31 mouse cellular contexts compared by ENCODE assay signal in the genomic region with DNA sequence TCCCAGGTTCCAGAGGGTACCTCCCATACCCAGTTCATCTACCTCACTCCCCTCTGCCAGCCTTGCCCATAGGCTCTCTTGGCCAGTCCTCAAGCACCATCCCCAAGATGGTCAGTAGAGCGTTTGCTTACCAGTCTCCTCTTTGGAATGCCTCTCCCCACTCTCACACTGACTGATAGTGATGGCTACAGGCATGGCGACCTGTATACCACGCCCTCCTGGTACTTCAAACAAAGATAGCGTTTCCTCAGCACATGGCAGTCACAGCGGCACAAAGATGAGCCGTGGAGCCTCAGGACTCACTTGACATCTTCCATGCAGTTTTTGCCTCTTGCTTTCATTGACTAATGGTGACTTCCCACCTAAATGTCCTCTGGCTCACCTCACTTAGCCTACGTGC. TPM values are rescaled to one million over a fixed set of nuclear protein-coding genes. Genes with fewer than 3 reads are reported as not detected.
DNase-seq lines count a peak whose midpoint lies in the region; ATAC-seq and TF ChIP-seq lines count a peak whose summit lies in the region.
"Had no signal": no experiment of that assay in that cellular context is flagged by ENCODE, and none has a peak within 500 bp of the region (broad histone marks: within the 10 kb centered on the region; RNA-seq: fewer than 3 reads in every experiment).

No protein-coding gene starts in this region.

- no peak for TF ChIP-seq CTCF in liver, embryonic 14.5 days (IDR thresholded peaks at IDR 0.05; ENCODE audit: low read depth)
- no peak for TF ChIP-seq CTCF in liver, postnatal 0 days (IDR thresholded peaks at IDR 0.05; ENCODE audit: low read depth)

- DNase-seq in liver, embryonic 11.5 days (ENCODE audit: low spot score) = no peak
- no peak for DNase-seq in liver, embryonic 14.5 days (ENCODE audit: low read depth in 3 of 3, low spot score in 3 of 3)
- no peak for DNase-seq in liver, postnatal 0 days
- no peak for DNase-seq in hindbrain, embryonic 11.5 days (ENCODE audit: low spot score)
- no peak for DNase-seq in gastrocnemius, adult 18-20 months (ENCODE audit: low spot score)
- DNase-seq in thymus, adult 18-20 months = no peak
- DNase-seq: adrenal gland, postnatal 10 days; adrenal gland, postnatal 36 days; cerebellum, adult 18-20 months; cerebellum, adult 9-10 months; cerebellum, postnatal 14 days; gastrocnemius, postnatal 25 days; heart, adult 18-20 months; heart, postnatal 10 days; heart, postnatal 36 days had no signal

- 0 out of 2 replicates have a peak, but pooled peaks have one; percentile 9 for TF ChIP-seq EP300 in liver, embryonic 14.5 days (IDR thresholded peaks at IDR 0.05; ENCODE audit: low read depth)
- no peak for TF ChIP-seq EP300 in liver, postnatal 0 days (IDR thresholded peaks at IDR 0.05; ENCODE audit: low read depth)

- H3K9me3 ChIP-seq in liver, embryonic 11.5 days (ENCODE audit: control insufficient read depth, low read length) = no peaks in the 10 kb centered on the region
- no peaks in the 10 kb centered on the region for H3K9me3 ChIP-seq in liver, embryonic 14.5 days (ENCODE audit: control insufficient read depth, low read length)
- H3K9me3 ChIP-seq in liver, postnatal 0 days (ENCODE audit: low read length) = no peaks in the 10 kb centered on the region
- no peaks in the 10 kb centered on the region for H3K9me3 ChIP-seq in hindbrain, embryonic 11.5 days (ENCODE audit: control insufficient read depth, low read length)
- no peaks in the 10 kb centered on the region for H3K9me3 ChIP-seq in kidney, embryonic 14.5 days (ENCODE audit: control insufficient read depth, low read length)
- H3K9me3 ChIP-seq: forebrain, embryonic 12.5 days; heart, embryonic 12.5 days; heart, embryonic 15.5 days; hindbrain, embryonic 10.5 days had no signal

- no peaks in the 10 kb centered on the region for H3K27me3 ChIP-seq in liver, embryonic 11.5 days (replicated peaks; ENCODE audit: control insufficient read depth, insufficient read depth, low read length)
- H3K27me3 ChIP-seq in liver, embryonic 14.5 days (ENCODE audit: control insufficient read depth, insufficient read depth, low read length) = no peaks in the 10 kb centered on the region
- H3K27me3 ChIP-seq in liver, postnatal 0 days (ENCODE audit: insufficient read depth, low read length) = no peaks in the 10 kb centered on the region
- H3K27me3 ChIP-seq in hindbrain, embryonic 11.5 days (ENCODE audit: control insufficient read depth, insufficient read depth, low read length) = no peaks in the 10 kb centered on the region
- H3K27me3 ChIP-seq in kidney, embryonic 14.5 days (ENCODE audit: control insufficient read depth, insufficient read depth, low read length) = no peaks in the 10 kb centered on the region
- H3K27me3 ChIP-seq: forebrain, embryonic 12.5 days; heart, embryonic 12.5 days; heart, embryonic 15.5 days had no signal

- H3K9ac ChIP-seq in liver, embryonic 11.5 days (ENCODE audit: low read depth, low read length) = no peak overlapping the region
- peak overlapping the region; percentile 46 for H3K9ac ChIP-seq in liver, embryonic 14.5 days (replicated peaks)
- no peak overlapping the region for H3K9ac ChIP-seq in liver, postnatal 0 days (replicated peaks)
- H3K9ac ChIP-seq in hindbrain, embryonic 11.5 days (ENCODE audit: low read depth, low read length) = no peak overlapping the region
- no peak overlapping the region for H3K9ac ChIP-seq in kidney, embryonic 14.5 days (ENCODE audit: low read depth, low read length)
- H3K9ac ChIP-seq: forebrain, embryonic 12.5 days; heart, embryonic 12.5 days; heart, embryonic 15.5 days; hindbrain, embryonic 14.5 days had no signal

- 67% methylated on average over 7 of the region's 7 CpGs for WGBS in liver, embryonic 11.5 days
- 41% methylated on average over 7 of the region's 7 CpGs for WGBS in liver, embryonic 14.5 days (ENCODE audit: insufficient replicate concordance)
- WGBS in liver, postnatal 0 days (ENCODE audit: insufficient replicate concordance) = 69% methylated on average over 7 of the region's 7 CpGs
- WGBS in hindbrain, embryonic 11.5 days = 92% methylated on average over 7 of the region's 7 CpGs
- 90% methylated on average over 7 of the region's 7 CpGs for WGBS in kidney, embryonic 14.5 days

- peak; percentile 71 for ATAC-seq in erythroid progenitor cell, adult 5-6 weeks (replicated peaks; ENCODE audit: low FRiP score, poor library complexity, severe bottlenecking)
- ATAC-seq in liver, embryonic 11.5 days (replicated peaks; ENCODE audit: low FRiP score) = peak; percentile 61
- peak; percentile 69 for ATAC-seq in liver, embryonic 14.5 days (ENCODE audit: insufficient read depth)
- ATAC-seq in liver, postnatal 0 days = peak; percentile 43
- ATAC-seq in hindbrain, embryonic 11.5 days (ENCODE audit: low FRiP score) = no peak
- no peak for ATAC-seq in kidney, embryonic 14.5 days (ENCODE audit: low FRiP score, low TSS enrichment)
- ATAC-seq: CD4-positive, CD25-positive, alpha-beta regulatory T cell, adult 4 months; forebrain, embryonic 16.5 days; hindbrain, postnatal 0 days had no signal

- no peak overlapping the region for H3K4me2 ChIP-seq in liver, embryonic 11.5 days
- H3K4me2 ChIP-seq in liver, embryonic 14.5 days (ENCODE audit: low read depth) = peak overlapping the region; percentile 57
- peak overlapping the region; percentile 18; the same call in 1 of the 2 replicates for H3K4me2 ChIP-seq in liver, postnatal 0 days (ENCODE audit: low read depth, low read length)
- H3K4me2 ChIP-seq in hindbrain, embryonic 11.5 days (replicated peaks; ENCODE audit: low read depth, low read length) = no peak overlapping the region
- H3K4me2 ChIP-seq in kidney, embryonic 14.5 days (replicated peaks; ENCODE audit: low read depth, low read length) = no peak overlapping the region
- H3K4me2 ChIP-seq: forebrain, embryonic 12.5 days; heart, embryonic 12.5 days; heart, embryonic 15.5 days; hindbrain, embryonic 14.5 days had no signal

- H3K4me3 ChIP-seq in liver, embryonic 11.5 days (ENCODE audit: low read depth, low read length) = no peak overlapping the region
- peak overlapping the region in 1 of 2 experiments; percentile 7; a peak in 1 of 4 replicates for H3K4me3 ChIP-seq in liver, embryonic 14.5 days (ENCODE audit: insufficient read depth in 1 of 2, low read depth in 2 of 2, low read length in 2 of 2)
- H3K4me3 ChIP-seq in liver, postnatal 0 days (ENCODE audit: low read depth, low read length) = no peak overlapping the region
- no peak overlapping the region for H3K4me3 ChIP-seq in hindbrain, embryonic 11.5 days (ENCODE audit: low read depth, low read length)
- no peak overlapping the region for H3K4me3 ChIP-seq in kidney, embryonic 14.5 days (ENCODE audit: low read length)
- H3K4me3 ChIP-seq: forebrain, embryonic 12.5 days; heart, embryonic 12.5 days; heart, embryonic 15.5 days; hindbrain, embryonic 10.5 days had no signal

- H3K36me3 ChIP-seq in liver, embryonic 11.5 days (ENCODE audit: control insufficient read depth, insufficient read depth, low read length) = peaks cover 32% of the 10 kb centered on the region
- H3K36me3 ChIP-seq in liver, embryonic 14.5 days (replicated peaks; ENCODE audit: control insufficient read depth, insufficient read depth, low read depth) = peaks cover 17% of the 10 kb centered on the region
- peaks cover 83% of the 10 kb centered on the region for H3K36me3 ChIP-seq in liver, postnatal 0 days (replicated peaks; ENCODE audit: insufficient read depth, low read length)
- peaks cover 11% of the 10 kb centered on the region for H3K36me3 ChIP-seq in hindbrain, embryonic 11.5 days (ENCODE audit: control insufficient read depth, insufficient read depth, low read length)
- peaks cover 82% of the 10 kb centered on the region for H3K36me3 ChIP-seq in kidney, embryonic 14.5 days (ENCODE audit: control insufficient read depth, insufficient read depth, low read length)

- peak overlapping the region; percentile 80 for H3K27ac ChIP-seq in liver, embryonic 11.5 days (ENCODE audit: low read depth, low read length)
- H3K27ac ChIP-seq in liver, embryonic 14.5 days = peak overlapping the region; percentile 79
- H3K27ac ChIP-seq in liver, postnatal 0 days (ENCODE audit: low read depth) = no peak overlapping the region
- H3K27ac ChIP-seq in hindbrain, embryonic 11.5 days (ENCODE audit: low read depth, low read length) = no peak overlapping the region
- H3K27ac ChIP-seq in kidney, embryonic 14.5 days (ENCODE audit: low read depth, low read length) = no peak overlapping the region
- H3K27ac ChIP-seq: forebrain, embryonic 12.5 days; heart, embryonic 15.5 days; hindbrain, embryonic 10.5 days; hindbrain, embryonic 14.5 days; hindbrain, postnatal 0 days had no signal

- H3K4me1 ChIP-seq in liver, embryonic 11.5 days (replicated peaks; ENCODE audit: control insufficient read depth, insufficient read depth, low read length) = peaks cover 60% of the 10 kb centered on the region
- peaks cover 53 to 81% of the 10 kb centered on the region in 2 experiments for H3K4me1 ChIP-seq in liver, embryonic 14.5 days (replicated peaks; ENCODE audit: control insufficient read depth in 2 of 2, insufficient read depth in 2 of 2, low read length in 1 of 2)
- H3K4me1 ChIP-seq in liver, postnatal 0 days (ENCODE audit: insufficient read depth) = peaks cover 30% of the 10 kb centered on the region
- H3K4me1 ChIP-seq in hindbrain, embryonic 11.5 days (replicated peaks; ENCODE audit: control insufficient read depth, insufficient read depth, low read length) = no peaks in the 10 kb centered on the region
- no peaks in the 10 kb centered on the region for H3K4me1 ChIP-seq in kidney, embryonic 14.5 days (ENCODE audit: control insufficient read depth, insufficient read depth, low read length)
- H3K4me1 ChIP-seq: forebrain, embryonic 12.5 days; hindbrain, embryonic 10.5 days had no signal

RNA-seq across cellular contexts. Expression of a gene that starts 16.0 kb away (rescaled TPM):
- total RNA-seq in erythroid progenitor cell, adult 5-6 weeks (2015; ENCODE audit: low replicate concordance) = not detected in 2 replicates
- 0.98 and 2.7 TPM in 2 replicates for total RNA-seq in erythroid progenitor cell, adult 5-6 weeks (2017; ENCODE audit: low replicate concordance)
- polyA plus RNA-seq in liver, embryonic 11.5 days (2014; fragmentation: Nextera tagmentation; extraction: Ambion mirVana) = 2.9 and 3.6 TPM in 2 replicates
- 2.3 and 4.0 TPM in 2 replicates for polyA plus RNA-seq in liver, embryonic 14.5 days (2012; rRNA removed)
- 6.2 and 6.4 TPM in 2 replicates for polyA plus RNA-seq in liver, embryonic 14.5 days (2014; fragmentation: Nextera tagmentation; extraction: Ambion mirVana)
- 1.5 and 1.6 TPM in 2 replicates for polyA plus RNA-seq in liver, postnatal 0 days (2015; fragmentation: Nextera tagmentation; extraction: Ambion mirVana)
- 44.3 and 44.8 TPM in 2 replicates for polyA plus RNA-seq in hindbrain, embryonic 11.5 days (2014; fragmentation: Nextera tagmentation; extraction: Ambion mirVana)
- 0.77 and 0.86 TPM in 2 replicates for polyA plus RNA-seq in kidney, embryonic 14.5 days (2014; fragmentation: Nextera tagmentation; extraction: Ambion mirVana)
- under 1 TPM; 0.74 to 0.87 TPM for total RNA-seq in gastrocnemius, adult 18-20 months (2021)

RNA-seq across cellular contexts. Expression of a gene that starts 36.0 kb away (rescaled TPM):
- total RNA-seq in erythroid progenitor cell, adult 5-6 weeks (2015; ENCODE audit: low replicate concordance) = 10.1 and 21.8 TPM in 2 replicates
- 3.1 and 9.2 TPM in 2 replicates for total RNA-seq in erythroid progenitor cell, adult 5-6 weeks (2017; ENCODE audit: low replicate concordance)
- 94.3 and 103 TPM in 2 replicates for polyA plus RNA-seq in liver, embryonic 11.5 days (2014; fragmentation: Nextera tagmentation; extraction: Ambion mirVana)
- polyA plus RNA-seq in liver, embryonic 14.5 days (2012; rRNA removed) = 55.1 and 63.6 TPM in 2 replicates
- polyA plus RNA-seq in liver, embryonic 14.5 days (2014; fragmentation: Nextera tagmentation; extraction: Ambion mirVana) = 27.7 and 30.4 TPM in 2 replicates
- 19.6 and 23.5 TPM in 2 replicates for polyA plus RNA-seq in liver, postnatal 0 days (2015; fragmentation: Nextera tagmentation; extraction: Ambion mirVana)
- 31.8 and 34.6 TPM in 2 replicates for polyA plus RNA-seq in hindbrain, embryonic 11.5 days (2014; fragmentation: Nextera tagmentation; extraction: Ambion mirVana)
- 30.6 and 48.9 TPM in 2 replicates for polyA plus RNA-seq in kidney, embryonic 14.5 days (2014; fragmentation: Nextera tagmentation; extraction: Ambion mirVana)
- total RNA-seq in gastrocnemius, adult 18-20 months (2021) = 10 to 100 TPM; 62.9 to 64.4 TPM

RNA-seq across cellular contexts. Expression of a gene that starts 43.2 kb away (rescaled TPM):
- total RNA-seq in erythroid progenitor cell, adult 5-6 weeks (2015; ENCODE audit: low replicate concordance) = 18.7 and 30.6 TPM in 2 replicates
- 9.8 and 31.8 TPM in 2 replicates for total RNA-seq in erythroid progenitor cell, adult 5-6 weeks (2017; ENCODE audit: low replicate concordance)
- polyA plus RNA-seq in liver, embryonic 11.5 days (2014; fragmentation: Nextera tagmentation; extraction: Ambion mirVana) = 74.5 and 82.1 TPM in 2 replicates
- polyA plus RNA-seq in liver, embryonic 14.5 days (2012; rRNA removed) = 33.1 and 36.8 TPM in 2 replicates
- 39.0 and 39.4 TPM in 2 replicates for polyA plus RNA-seq in liver, embryonic 14.5 days (2014; fragmentation: Nextera tagmentation; extraction: Ambion mirVana)
- 33.9 and 34.9 TPM in 2 replicates for polyA plus RNA-seq in liver, postnatal 0 days (2015; fragmentation: Nextera tagmentation; extraction: Ambion mirVana)
- 88.2 and 88.4 TPM in 2 replicates for polyA plus RNA-seq in hindbrain, embryonic 11.5 days (2014; fragmentation: Nextera tagmentation; extraction: Ambion mirVana)
- polyA plus RNA-seq in kidney, embryonic 14.5 days (2014; fragmentation: Nextera tagmentation; extraction: Ambion mirVana) = 86.4 and 94.4 TPM in 2 replicates
- total RNA-seq in gastrocnemius, adult 18-20 months (2021) = 10 to 100 TPM; 21.9 to 26.8 TPM

RNA-seq across cellular contexts. Expression of a gene that starts 48.6 kb away (rescaled TPM):
- total RNA-seq in erythroid progenitor cell, adult 5-6 weeks (2015; ENCODE audit: low replicate concordance) = not detected in 2 replicates
- total RNA-seq in erythroid progenitor cell, adult 5-6 weeks (2017; ENCODE audit: low replicate concordance) = not detected in 2 replicates
- not detected in 2 replicates for polyA plus RNA-seq in liver, embryonic 11.5 days (2014; fragmentation: Nextera tagmentation; extraction: Ambion mirVana)
- not detected in 2 replicates for polyA plus RNA-seq in liver, embryonic 14.5 days (2012; rRNA removed)
- not detected in 2 replicates for polyA plus RNA-seq in liver, embryonic 14.5 days (2014; fragmentation: Nextera tagmentation; extraction: Ambion mirVana)
- not detected in 2 replicates for polyA plus RNA-seq in liver, postnatal 0 days (2015; fragmentation: Nextera tagmentation; extraction: Ambion mirVana)
- not detected in 2 replicates for polyA plus RNA-seq in hindbrain, embryonic 11.5 days (2014; fragmentation: Nextera tagmentation; extraction: Ambion mirVana)
- not detected in 2 replicates for polyA plus RNA-seq in kidney, embryonic 14.5 days (2014; fragmentation: Nextera tagmentation; extraction: Ambion mirVana)
- not detected for total RNA-seq in gastrocnemius, adult 18-20 months (2021)
- total RNA-seq: adrenal gland, adult 18-20 months; adrenal gland, postnatal 10 days; adrenal gland, postnatal 36 days; gastrocnemius, adult 8-10 months; gastrocnemius, postnatal 25 days; heart, adult 18-20 months; heart, postnatal 10 days; heart, postnatal 36 days; hindbrain, postnatal 0 days; MEL had no signal
- polyA plus RNA-seq: C2C12; CD4-positive, CD25-positive, alpha-beta regulatory T cell, adult 4 months; embryonic facial prominence, embryonic 11.5 days; embryonic facial prominence, embryonic 14.5 days; forebrain, embryonic 12.5 days; forebrain, embryonic 16.5 days; heart, embryonic 12.5 days; heart, embryonic 15.5 days; hindbrain, embryonic 10.5 days; hindbrain, embryonic 14.5 days; hindbrain, postnatal 0 days had no signal

Comparison
In these comparisons a context has a peak if more than half of its experiments do, and no peak if none do; other contexts are left out.
1. H3K27ac ChIP-seq: peak in liver, embryonic 11.5 days (single experiment) and liver, embryonic 14.5 days (single experiment); none in liver, postnatal 0 days (single experiment), hindbrain, embryonic 11.5 days (single experiment) and kidney, embryonic 14.5 days (single experiment).
2. H3K4me2 ChIP-seq: peak in liver, embryonic 14.5 days (single experiment) and liver, postnatal 0 days (single experiment); none in liver, embryonic 11.5 days (single experiment), hindbrain, embryonic 11.5 days (single experiment) and kidney, embryonic 14.5 days (single experiment).
3. ATAC-seq: peak in erythroid progenitor cell, adult 5-6 weeks (single experiment), liver, embryonic 11.5 days (single experiment), liver, embryonic 14.5 days (single experiment) and liver, postnatal 0 days (single experiment); none in hindbrain, embryonic 11.5 days (single experiment) and kidney, embryonic 14.5 days (single experiment).